Mouse (Mus musculus): Measurements from ENCODE around the gene Kmt2b.

DNA sequence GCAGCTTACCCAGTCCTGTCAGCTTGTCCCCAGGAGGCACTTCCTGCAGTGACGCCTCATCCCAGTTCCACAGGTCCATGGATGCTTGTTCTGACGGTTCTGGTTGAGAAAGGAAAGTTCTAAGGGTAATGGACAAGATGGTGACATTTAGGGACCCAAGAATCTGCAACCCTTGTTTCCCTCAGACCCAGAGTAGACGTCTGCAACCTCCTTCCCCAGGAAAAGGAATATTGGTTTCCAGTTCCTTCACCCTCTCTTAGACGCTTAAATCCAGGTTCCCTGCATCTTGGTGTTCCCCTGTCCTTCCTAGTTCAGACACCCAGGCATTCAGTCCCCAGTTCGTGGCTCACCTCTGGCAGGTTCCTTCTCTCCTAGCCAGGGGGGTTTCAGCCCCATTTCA, 47.2 kb upstream of the Kmt2b start, which contains the start of gene Etv2:
- TF ChIP-seq CTCF (IDR thresholded peaks at IDR 0.05; ENCODE audit: extremely low read depth, insufficient read length, insufficient replicate concordance, low read depth, low read length) (no peak), POLR2A (IDR thresholded peaks at IDR 0.05; ENCODE audit: low read depth, low read length) (no peak)

Measured in small intestine, adult 2 months (tissue).